Mouse (Mus musculus) testis, adult 2 months (tissue): ENCODE data around the gene Cacna1b. TPM values are rescaled to one million over a fixed set of nuclear protein-coding genes. Genes with fewer than 3 reads are reported as not detected.

Source experiments
- H3K27ac ChIP-seq: fragments of 200-500 bp; 2 replicates; pipeline ENCODE4 v1.5.1; 2012; ENCODE audit warnings: low read depth, low read length; ENCODE audit not compliant: control insufficient read depth, insufficient read depth
- H3K27me3 ChIP-seq: fragments of 200-500 bp; 2 replicates; pipeline ENCODE4 v1.6.1; 2012; ENCODE audit warnings: mild to moderate bottlenecking, low read length, moderate library complexity; ENCODE audit not compliant: control insufficient read depth, insufficient read depth
- H3K36me3 ChIP-seq: fragments of 200-500 bp; 2 replicates; pipeline ENCODE4 v1.6.1; 2012; ENCODE audit warnings: mild to moderate bottlenecking, low read length; ENCODE audit not compliant: control insufficient read depth, insufficient read depth
- H3K4me1 ChIP-seq: fragments of 200-500 bp; 2 replicates; pipeline ENCODE4 v1.6.1; 2012; ENCODE audit warnings: low read length; ENCODE audit not compliant: control insufficient read depth, insufficient read depth
- H3K4me3 ChIP-seq: fragments of 200-500 bp; 2 replicates; pipeline ENCODE4 v1.5.1; 2012; ENCODE audit warnings: low read depth, mild to moderate bottlenecking, low read length, moderate library complexity, mixed read lengths; ENCODE audit not compliant: control insufficient read depth
- CTCF ChIP-seq: fragments of 200-500 bp; IDR thresholded peaks from 2 replicates; pipeline ENCODE4 v1.5.1; 2012; ENCODE audit warnings: low read depth, mild to moderate bottlenecking, inconsistent platforms, low read length, moderate library complexity; ENCODE audit not compliant: control insufficient read depth, insufficient read depth, insufficient replicate concordance
- POLR2A ChIP-seq: fragments of 200-500 bp; IDR thresholded peaks from 2 replicates; pipeline ENCODE4 v1.6.1; 2012; ENCODE audit warnings: low read depth, mild to moderate bottlenecking, inconsistent platforms, low read length, moderate library complexity; ENCODE audit not compliant: control insufficient read depth
- polyA plus RNA-seq: library from polyadenylated mRNA; depleted of rRNA; stranded (reverse); fragments of >200 nt; gene quantifications from 2 replicates; pipeline ENCODE4 v1.2.3, GENCODE M21; 2012

The Cacna1b gene
- polyA plus RNA-seq, 1 experiment, result 3.6 TPM

- no peak overlapping the region for H3K4me3 ChIP-seq
- no peaks in the 10 kb centered on the region; the same call in 1 of the 2 replicates for H3K4me1 ChIP-seq
- TF ChIP-seq CTCF, result no peak
- TF ChIP-seq POLR2A, result no peak
Observed at GRCm38 (mm10) chr2:24752599-24752998, 10.4 kb downstream of the Cacna1b start.

GRCm38 (mm10) chr2:24750051-24750450 is 12.9 kb downstream of the Cacna1b start:
- no peak overlapping the region for H3K27ac ChIP-seq
- H3K4me3 ChIP-seq, result no peak overlapping the region
- H3K36me3 ChIP-seq, result no peaks in the 10 kb centered on the region
- TF ChIP-seq POLR2A (no peak), CTCF (no peak)
- no peaks in the 10 kb centered on the region for H3K27me3 ChIP-seq
- no peaks in the 10 kb centered on the region; the same call in 1 of the 2 replicates for H3K4me1 ChIP-seq

More at GRCm38 (mm10) chr2:24752599-24752998, 10.4 kb downstream of the Cacna1b start:
- Histone ChIP-seq H3K27ac (no peak overlapping the region), H3K36me3 (no peaks in the 10 kb centered on the region), H3K27me3 (no peaks in the 10 kb centered on the region)

GRCm38 (mm10) chr2:24747878-24748277 is 15.1 kb downstream of the Cacna1b start:
- Histone ChIP-seq H3K27me3 (no peaks in the 10 kb centered on the region), H3K4me3 (no peak overlapping the region), H3K36me3 (no peaks in the 10 kb centered on the region), H3K27ac (no peak overlapping the region), H3K4me1 (no peaks in the 10 kb centered on the region)
- TF ChIP-seq CTCF (no peak), POLR2A (no peak)

GRCm38 (mm10) chr2:24739701-24740100 is 23.3 kb downstream of the Cacna1b start:
- Histone ChIP-seq H3K27me3 (no peaks in the 10 kb centered on the region), H3K27ac (no peak overlapping the region), H3K36me3 (no peaks in the 10 kb centered on the region), H3K4me3 (no peak overlapping the region), H3K4me1 (no peaks in the 10 kb centered on the region)
- TF ChIP-seq POLR2A, result no peak
- no peak for TF ChIP-seq CTCF

GRCm38 (mm10) chr2:24733157-24733556 is 29.8 kb downstream of the Cacna1b start:
- H3K36me3 ChIP-seq, result no peaks in the 10 kb centered on the region
- no peaks in the 10 kb centered on the region for H3K4me1 ChIP-seq
- TF ChIP-seq CTCF (no peak), POLR2A (no peak)
- no peaks in the 10 kb centered on the region for H3K27me3 ChIP-seq
- no peak overlapping the region for H3K4me3 ChIP-seq
- H3K27ac ChIP-seq, result no peak overlapping the region

- no peaks in the 10 kb centered on the region for H3K36me3 ChIP-seq
- no peak for TF ChIP-seq CTCF
- H3K4me1 ChIP-seq, result no peaks in the 10 kb centered on the region
- no peak overlapping the region for H3K27ac ChIP-seq
- no peak overlapping the region for H3K4me3 ChIP-seq
- no peaks in the 10 kb centered on the region for H3K27me3 ChIP-seq
Observed at GRCm38 (mm10) chr2:24725865-24726264, 37.1 kb downstream of the Cacna1b start.

GRCm38 (mm10) chr2:24719645-24720379 is 43.1 kb downstream of the Cacna1b start:
- TF ChIP-seq POLR2A (no peak), CTCF (no peak)
- H3K27ac ChIP-seq, result no peak overlapping the region
- no peaks in the 10 kb centered on the region for H3K27me3 ChIP-seq
- no peaks in the 10 kb centered on the region for H3K4me1 ChIP-seq
- no peaks in the 10 kb centered on the region for H3K36me3 ChIP-seq
- H3K4me3 ChIP-seq, result no peak overlapping the region

GRCm38 (mm10) chr2:24718906-24719305 is 44.0 kb downstream of the Cacna1b start:
- no peak for TF ChIP-seq POLR2A
- TF ChIP-seq CTCF, result no peak
- H3K27me3 ChIP-seq, result no peaks in the 10 kb centered on the region
- H3K27ac ChIP-seq, result no peak overlapping the region
- H3K36me3 ChIP-seq, result no peaks in the 10 kb centered on the region
- H3K4me3 ChIP-seq, result no peak overlapping the region
- no peaks in the 10 kb centered on the region for H3K4me1 ChIP-seq
